Mouse (Mus musculus): ENCODE results near the gene Vmn2r114.
"Not testable (repeated sequence)": the region's sequence is repeated elsewhere in the genome, so short reads cannot be mapped to it uniquely, and the experiment has no call there.

Vmn2r114 gene

DNA sequence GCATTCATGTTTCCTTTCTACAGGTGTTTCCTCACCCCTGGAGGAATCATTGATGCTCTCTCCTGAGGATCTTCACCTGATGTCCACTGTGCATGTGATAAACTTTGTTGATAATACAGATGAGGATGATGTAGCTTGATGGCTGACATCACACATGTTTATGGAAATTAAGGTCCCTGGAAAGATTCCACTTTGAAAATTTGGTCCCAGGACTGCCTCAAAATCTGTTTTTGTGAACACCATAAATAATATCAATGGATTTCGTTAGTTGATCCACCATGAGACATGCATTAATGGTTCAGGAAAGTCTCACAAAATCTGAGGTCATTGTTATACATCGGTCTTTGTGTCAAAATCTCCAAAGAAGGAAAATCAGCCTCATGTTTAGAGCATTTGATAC is at the start of gene Vmn2r114:
TSS of gene Vmn2r114 (minus strand) at position 101 of the 400 bp plus-strand sequence.
- CTCF ChIA-PET, result not testable (repeated sequence)

GRCm38 (mm10) chr17:23351644-23352043 is 39.3 kb upstream of the Vmn2r114 start:
- CTCF ChIA-PET, result no interaction called here

DNA sequence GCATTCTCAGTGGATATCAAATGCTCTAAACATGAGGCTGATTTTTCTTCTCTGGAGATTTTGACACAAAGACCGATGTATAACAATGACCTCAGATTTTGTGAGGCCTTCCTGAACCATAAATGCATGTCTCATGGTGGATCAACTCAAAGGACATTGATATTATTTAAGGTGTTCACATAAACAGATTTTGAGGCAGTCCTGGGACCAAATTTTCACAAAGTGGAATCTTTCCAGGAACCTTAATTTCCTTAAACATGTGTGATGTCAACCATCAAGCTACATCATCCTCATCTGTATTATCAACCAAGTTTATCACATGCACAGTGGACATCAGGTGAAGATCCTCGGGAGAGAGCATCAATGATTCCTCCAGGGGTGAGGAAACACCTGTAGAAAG is 31.1 kb upstream of the Vmn2r114 start, which contains the start of gene Vmn2r115:
TSS of gene Vmn2r115 (plus strand) at position 301 of the 400 bp plus-strand sequence.
- CTCF ChIA-PET, result not testable (repeated sequence)

DNA sequence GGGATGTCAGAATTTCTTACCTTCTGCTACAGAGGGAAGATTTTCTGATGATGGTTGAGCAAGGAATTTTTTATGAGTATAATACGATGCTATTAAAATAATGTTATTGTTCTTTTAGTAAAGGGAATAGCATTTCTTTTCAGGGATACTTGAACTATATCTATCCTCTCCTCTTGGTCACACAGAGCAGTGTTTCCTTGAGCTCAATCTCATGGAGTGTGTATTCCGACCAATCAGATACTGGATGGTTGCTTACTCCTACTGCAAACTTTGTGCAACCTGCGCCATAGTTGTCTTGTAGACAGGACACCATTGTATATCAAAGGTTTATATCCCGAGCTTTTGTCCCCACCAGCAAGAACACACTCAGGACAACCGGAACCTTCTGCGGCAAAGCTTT is 18.3 kb upstream of the Vmn2r114 start:
- CTCF ChIA-PET, result no interaction called here
